9 mouse cellular contexts compared by ENCODE assay signal in the genomic region with DNA sequence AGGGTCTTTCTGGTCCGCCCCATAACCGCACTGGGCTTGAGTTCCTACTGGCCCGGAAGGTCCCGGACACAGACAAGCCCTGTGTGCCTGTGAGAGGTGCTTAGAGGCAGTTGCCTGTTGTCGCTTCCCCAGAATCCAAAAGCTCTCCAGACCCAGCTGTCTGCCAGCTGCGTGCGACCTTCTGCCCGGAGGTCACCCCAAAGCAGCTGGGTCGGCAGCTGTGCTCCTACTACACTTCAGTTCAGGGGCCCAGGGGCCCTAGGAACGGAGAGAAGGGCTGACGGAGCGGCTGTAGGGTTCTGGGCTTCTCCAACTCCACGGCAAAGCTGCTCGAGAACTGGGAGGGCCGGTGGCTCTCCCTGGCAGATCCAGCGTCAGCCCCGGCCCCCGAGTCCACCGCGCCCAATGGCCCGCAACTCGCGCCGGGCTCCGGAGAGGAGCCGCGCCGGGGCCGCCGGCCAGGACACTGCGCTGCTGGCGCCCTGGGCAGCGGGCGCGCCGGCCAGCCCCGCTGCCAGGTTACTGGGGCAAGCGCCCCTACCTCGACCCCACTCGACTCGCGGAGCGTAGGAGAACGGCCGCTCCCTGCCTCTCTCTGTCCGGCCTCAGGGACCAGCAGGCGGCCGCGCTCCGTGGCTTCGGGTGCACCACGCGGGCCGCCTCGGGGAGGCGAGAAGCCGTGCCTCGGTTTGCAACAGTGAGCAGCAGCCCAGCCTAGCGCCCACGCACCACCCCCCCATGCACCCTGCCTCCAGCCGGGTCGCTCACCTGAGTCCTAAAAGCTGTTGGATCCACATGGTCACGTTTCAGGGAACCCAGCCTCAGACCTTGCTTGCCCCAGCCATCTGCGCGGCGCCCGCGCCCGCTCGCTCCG. TPM values are rescaled to one million over a fixed set of nuclear protein-coding genes. Genes with fewer than 3 reads are reported as not detected.
A peak's percentile ranks its signal among the peaks of the same experiment; 100 is the strongest.
DNase-seq lines count a peak whose midpoint lies in the region; ATAC-seq and TF ChIP-seq lines count a peak whose summit lies in the region.
"Had no signal": no experiment of that assay in that cellular context is flagged by ENCODE, and none has a peak within 500 bp of the region (broad histone marks: within the 10 kb centered on the region; RNA-seq: fewer than 3 reads in every experiment).

No protein-coding gene starts in this region.

- peak; percentile 13 for DNase-seq in gastrocnemius, postnatal 10 days
- DNase-seq in gastrocnemius, adult 8-10 months (ENCODE audit: low spot score in 2 of 2): no peak
- DNase-seq in thymus, adult 2 months: no peak
- DNase-seq in thymus, postnatal 4 days: no peak
- no peak for DNase-seq in c-Kit-positive CD71-positive TER-119-positive erythroid progenitor cells, embryonic 14.5 days (ENCODE audit: low spot score)
- DNase-seq in ovary, postnatal 36 days (ENCODE audit: low spot score): no peak
- DNase-seq in urinary bladder, postnatal 4 days (ENCODE audit: low spot score in 2 of 2): no peak

- no peak for ATAC-seq in limb, embryonic 15.5 days (ENCODE audit: insufficient number of reproducible peaks, low FRiP score, low TSS enrichment, low read depth)

- no peaks in the 10 kb centered on the region for H3K9me3 ChIP-seq in limb, embryonic 15.5 days

- H3K27me3 ChIP-seq in thymus, adult 2 months (ENCODE audit: control insufficient read depth, insufficient read depth, low read length): peaks cover 2% of the 10 kb centered on the region; the same call in 1 of the 2 replicates
- peaks cover 85% of the 10 kb centered on the region for H3K27me3 ChIP-seq in limb, embryonic 15.5 days

- 0 out of 2 replicates have a peak overlapping the region, but pooled peaks have one; percentile 6 for H3K4me3 ChIP-seq in thymus, adult 2 months (ENCODE audit: control insufficient read depth, insufficient read depth, low read length)
- peak overlapping the region; percentile 43 for H3K4me3 ChIP-seq in limb, embryonic 15.5 days
- H3K4me3 ChIP-seq: myocyte had no signal

- TF ChIP-seq POLR2A in thymus, adult 2 months (IDR thresholded peaks at IDR 0.05; ENCODE audit: control insufficient read depth, extremely low read depth, insufficient read depth, low read length, poor library complexity): no peak

- no peaks in the 10 kb centered on the region for H3K36me3 ChIP-seq in thymus, adult 2 months (ENCODE audit: control insufficient read depth, insufficient read depth, low read length)
- no peaks in the 10 kb centered on the region for H3K36me3 ChIP-seq in limb, embryonic 15.5 days

- no peak overlapping the region for H3K27ac ChIP-seq in thymus, adult 2 months (ENCODE audit: control insufficient read depth, insufficient read depth, low read length)
- H3K27ac ChIP-seq in limb, embryonic 15.5 days: no peak overlapping the region

- H3K4me2 ChIP-seq in limb, embryonic 15.5 days: peak overlapping the region; percentile 90

- H3K9ac ChIP-seq in limb, embryonic 15.5 days: no peak overlapping the region

- TF ChIP-seq CTCF in thymus, adult 2 months (IDR thresholded peaks at IDR 0.05; ENCODE audit: borderline replicate concordance, control insufficient read depth, extremely low read depth, insufficient read depth, low read length, poor library complexity): no peak

- H3K4me1 ChIP-seq in thymus, adult 2 months (replicated peaks; ENCODE audit: control insufficient read depth, insufficient read depth, low read length): no peaks in the 10 kb centered on the region
- H3K4me1 ChIP-seq in limb, embryonic 15.5 days: peaks cover 33% of the 10 kb centered on the region

- 9% methylated on average over 71 of the region's 71 CpGs for WGBS in thymus, adult 2 months
- 1% methylated on average over 70 of the region's 71 CpGs for WGBS in limb, embryonic 15.5 days

RNA-seq across cellular contexts. Expression of gene Ajap1, which starts 1.0 kb away (rescaled TPM):
- under 1 TPM; 0.81 to 0.87 TPM for total RNA-seq in gastrocnemius, postnatal 10 days (2021)
- total RNA-seq in gastrocnemius, adult 8-10 months (2022): under 1 TPM; 0.11 to 0.39 (median 0.27) TPM
- polyA plus RNA-seq in thymus, adult 2 months (2012; rRNA removed): 2.3 TPM in 2 replicates
- polyA plus RNA-seq in limb, embryonic 15.5 days (2015; fragmentation: Nextera tagmentation; extraction: Ambion mirVana): 0.48 and 0.87 TPM in 2 replicates
- polyA plus RNA-seq: myocyte had no signal
